Mouse (Mus musculus): ENCODE measurements around the gene Zfp609. TPM values are rescaled to one million over a fixed set of nuclear protein-coding genes. Genes with fewer than 3 reads are reported as not detected.
"Not testable (repeated sequence)": the region's sequence is repeated elsewhere in the genome, so short reads cannot be mapped to it uniquely, and the experiment has no call there.

The Zfp609 gene
- total RNA-seq, 2 experiments from 2014 or later: 56.2 to 58.6 TPM

GRCm38 (mm10) chr9:65677119-65677462, 150.3 kb downstream of the Zfp609 start:
- no peak for DNase-seq (ENCODE audit: low spot score in 2 of 2)

DNA sequence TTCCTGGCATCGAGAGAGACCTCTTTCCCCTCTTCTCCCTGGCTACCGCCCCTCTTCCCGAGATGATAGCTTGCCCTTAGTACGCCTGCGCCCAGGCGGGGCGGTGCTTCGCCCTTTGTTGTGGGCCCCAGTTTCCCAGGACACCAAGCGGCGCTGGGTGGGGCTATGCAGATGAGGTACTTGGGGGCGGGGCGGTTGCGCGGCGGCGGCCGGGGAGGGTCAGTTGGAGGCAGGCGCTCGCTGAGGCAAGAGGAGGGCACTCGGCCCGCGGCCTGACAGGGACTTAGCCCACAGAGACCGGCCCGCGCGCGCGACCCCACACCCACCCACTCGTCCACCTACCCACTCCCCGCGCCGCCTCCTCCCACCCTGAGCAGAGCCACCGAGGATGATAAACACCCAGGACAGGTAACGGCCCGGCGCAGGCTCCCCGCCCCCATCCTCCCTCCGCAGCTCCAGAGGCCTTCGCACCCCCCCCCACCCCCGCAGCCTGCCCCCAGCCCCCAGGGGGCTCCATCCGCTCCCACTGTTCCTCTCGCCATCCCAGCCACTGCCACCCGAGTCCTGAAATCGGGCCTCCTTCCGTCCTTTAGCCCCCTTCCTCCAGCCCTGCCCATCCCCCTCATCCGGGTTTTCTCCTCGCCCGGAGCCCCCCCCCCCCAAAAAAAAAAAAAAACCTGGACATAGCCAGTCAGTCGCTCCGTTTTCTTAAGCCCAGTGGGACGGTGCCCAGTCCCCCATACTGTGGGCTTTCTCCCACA, 150.8 kb downstream of the Zfp609 start:
- DNase-seq (ENCODE audit: low spot score in 2 of 2): peak; percentile 94 to 98

GRCm38 (mm10) chr9:65675461-65676357, 151.7 kb downstream of the Zfp609 start:
- no peak for DNase-seq (ENCODE audit: low spot score in 2 of 2)

GRCm38 (mm10) chr9:65672996-65673395, 154.4 kb downstream of the Zfp609 start:
- no peak for DNase-seq (ENCODE audit: low spot score in 2 of 2)

DNA sequence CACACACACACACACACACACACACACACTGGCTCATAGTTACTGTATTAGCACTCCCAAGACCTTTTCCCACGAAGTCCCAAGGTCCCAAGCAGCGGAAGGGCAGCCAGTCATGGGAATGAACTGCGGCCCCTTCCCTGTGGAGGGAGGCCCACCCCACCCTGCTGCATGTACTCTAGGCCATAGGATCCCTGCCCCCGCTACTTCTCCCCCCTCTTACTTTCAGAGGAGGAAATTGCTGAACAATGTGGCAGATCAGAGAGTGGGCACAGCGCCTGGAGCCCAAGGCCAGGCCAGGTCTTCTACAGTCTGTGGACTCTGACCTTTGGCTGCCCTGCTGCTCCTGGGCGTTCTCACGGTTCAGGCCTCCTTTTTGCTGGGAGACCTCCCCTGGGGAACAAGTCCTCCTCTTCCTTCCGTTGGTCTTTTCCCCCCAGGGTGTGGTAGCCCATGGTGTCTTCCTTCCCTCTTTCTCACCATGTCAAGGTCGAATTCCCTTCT, 155.9 kb downstream of the Zfp609 start:
- DNase-seq (ENCODE audit: low spot score in 2 of 2): no peak

- DNase-seq (ENCODE audit: low spot score in 2 of 2): no peak
These were observed 159.7 kb downstream of the Zfp609 start, which contains the start of gene Oaz2 for GRCm38 (mm10) chr9:65667701-65668100. Oaz2 (plus strand) TSS chr9:65668001.

DNA sequence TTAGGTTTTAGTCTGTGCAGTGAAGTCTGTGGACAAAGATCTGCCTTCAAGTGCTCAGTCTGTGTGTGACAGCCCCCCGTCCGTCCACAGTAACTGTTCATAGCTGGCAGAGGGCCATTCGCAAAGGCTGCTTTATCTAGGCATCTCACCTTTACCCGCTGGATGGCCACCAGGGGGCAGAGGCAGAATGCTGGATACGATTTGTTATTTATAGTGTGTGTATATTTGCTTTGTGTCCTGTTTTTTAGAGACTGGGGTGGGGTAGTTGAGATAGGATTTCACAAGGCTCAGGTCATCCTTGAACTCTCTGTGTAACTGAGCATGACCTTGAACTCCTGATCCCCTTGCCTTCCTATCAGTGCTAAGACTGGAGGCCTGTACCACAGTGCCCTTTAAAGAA, 161.3 kb downstream of the Zfp609 start:
- peak in 1 of 2 experiments; percentile 57 for DNase-seq (ENCODE audit: low spot score in 2 of 2)

DNA sequence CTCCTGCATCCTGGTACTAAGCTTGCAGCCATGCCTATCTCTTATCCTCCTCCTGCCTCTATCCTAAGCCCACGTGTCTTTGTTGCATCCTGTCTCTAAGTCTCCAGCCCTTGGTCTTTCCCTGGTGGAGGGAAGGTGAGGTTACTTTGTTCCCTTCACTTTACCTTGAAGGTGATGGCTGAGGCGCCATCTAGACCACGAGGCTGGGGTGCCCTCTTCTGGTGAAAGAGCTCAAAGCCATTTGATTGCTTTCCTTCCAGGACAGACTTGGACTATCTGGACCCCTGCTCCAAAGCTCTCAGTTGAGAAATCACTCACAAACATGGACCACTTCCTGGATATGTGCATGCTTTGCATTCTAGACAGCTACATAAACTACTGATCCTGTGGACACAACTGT, 163.2 kb downstream of the Zfp609 start:
- peak in 1 of 2 experiments; percentile 78 for DNase-seq (ENCODE audit: low spot score in 2 of 2)

DNA sequence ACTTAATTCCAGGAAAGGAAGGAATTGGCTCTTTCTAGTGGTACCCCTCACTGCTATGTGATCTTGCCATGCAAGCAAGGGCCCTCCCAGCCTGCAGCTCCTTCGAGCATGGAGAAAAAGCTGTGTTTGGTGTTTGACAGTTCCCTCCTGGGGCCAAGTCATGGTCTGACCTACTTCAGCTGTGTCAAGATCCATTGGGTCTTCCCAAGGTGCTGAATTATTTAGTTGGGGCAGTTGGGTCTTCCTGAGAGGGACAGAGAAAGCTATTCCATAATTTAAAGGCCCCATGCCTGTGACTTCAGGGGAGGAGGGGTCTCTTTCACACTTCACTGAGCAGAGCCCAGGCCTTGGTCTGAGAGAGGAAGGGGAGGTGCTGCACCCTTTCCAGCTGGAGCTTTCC, 165.9 kb downstream of the Zfp609 start:
- no peak for DNase-seq (ENCODE audit: low spot score in 2 of 2)

GRCm38 (mm10) chr9:65661029-65661428, 166.3 kb downstream of the Zfp609 start:
- DNase-seq (ENCODE audit: low spot score in 2 of 2): no peak

DNA sequence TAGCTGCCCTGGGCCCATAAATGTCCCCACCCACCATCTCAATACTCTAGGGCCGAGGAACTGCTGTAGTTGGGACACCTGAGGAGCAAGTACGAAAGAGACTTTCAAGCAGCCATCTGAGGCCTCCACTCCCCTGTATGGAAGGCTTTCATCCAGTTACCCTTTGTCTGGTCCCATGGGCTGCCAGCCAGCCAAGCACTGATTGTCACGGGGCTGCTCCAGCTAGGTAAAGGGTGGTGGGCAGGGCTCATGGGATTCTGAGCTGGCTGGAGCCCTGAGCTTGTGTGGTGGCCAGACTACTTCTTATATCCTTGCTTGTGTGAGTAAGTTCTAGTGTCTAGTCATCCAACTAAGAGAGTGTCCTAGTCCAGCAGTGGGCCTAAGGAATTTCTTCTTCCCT, 170.1 kb downstream of the Zfp609 start:
- no peak for DNase-seq (ENCODE audit: low spot score in 2 of 2)

- DNase-seq (ENCODE audit: low spot score in 2 of 2): no peak
These were observed 171.8 kb downstream of the Zfp609 start for GRCm38 (mm10) chr9:65655540-65655939.

DNA sequence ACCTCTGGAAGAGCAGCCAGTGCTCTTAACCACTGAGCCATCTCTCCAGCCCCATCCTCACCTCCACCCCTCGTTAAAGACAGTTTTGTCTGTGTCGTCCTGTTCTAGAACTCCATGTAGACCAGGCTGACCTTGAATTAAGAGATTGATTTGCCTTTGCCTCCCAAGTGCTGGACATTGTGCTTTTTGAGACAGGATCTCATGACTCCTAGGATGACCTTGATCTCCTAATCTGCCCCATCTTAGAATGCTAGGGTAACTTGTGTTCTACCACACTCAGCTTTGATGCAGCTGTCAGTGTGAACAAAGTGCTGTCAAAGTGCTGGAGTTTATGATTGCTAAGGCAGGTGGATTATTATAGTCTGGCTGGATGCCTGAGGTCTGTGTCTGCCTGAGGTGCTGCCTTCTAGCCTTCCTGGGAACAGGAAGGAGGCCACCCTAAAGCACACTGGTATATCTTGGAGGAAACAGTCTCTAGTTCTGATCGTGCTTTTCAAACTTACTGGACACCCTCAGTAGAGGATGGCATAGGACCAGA, 172.6 kb downstream of the Zfp609 start:
- DNase-seq (ENCODE audit: low spot score in 2 of 2): no peak

GRCm38 (mm10) chr9:65653741-65654140, 173.6 kb downstream of the Zfp609 start:
- no peak for DNase-seq (ENCODE audit: low spot score in 2 of 2)

DNA sequence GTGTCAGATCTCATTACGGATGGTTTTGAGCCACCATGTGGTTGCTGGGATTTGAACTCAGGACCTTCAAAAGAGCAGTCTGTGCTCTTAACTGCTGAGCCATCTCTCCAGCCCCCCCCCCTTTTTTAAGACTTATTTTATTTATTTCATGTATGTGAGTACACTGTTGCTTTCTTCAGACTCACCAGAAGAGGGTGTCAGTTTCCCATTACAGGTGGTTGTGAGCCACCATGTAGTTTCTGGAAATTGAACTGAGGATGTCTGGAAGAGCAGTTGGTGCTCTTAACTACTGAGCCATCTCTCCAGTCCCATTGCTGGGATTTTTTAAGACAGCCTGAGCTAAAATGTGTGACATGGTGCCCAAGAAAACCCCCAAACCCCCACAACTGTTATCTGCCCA, 175.4 kb downstream of the Zfp609 start:
- not testable (repeated sequence) for DNase-seq (ENCODE audit: low spot score in 2 of 2)

DNA sequence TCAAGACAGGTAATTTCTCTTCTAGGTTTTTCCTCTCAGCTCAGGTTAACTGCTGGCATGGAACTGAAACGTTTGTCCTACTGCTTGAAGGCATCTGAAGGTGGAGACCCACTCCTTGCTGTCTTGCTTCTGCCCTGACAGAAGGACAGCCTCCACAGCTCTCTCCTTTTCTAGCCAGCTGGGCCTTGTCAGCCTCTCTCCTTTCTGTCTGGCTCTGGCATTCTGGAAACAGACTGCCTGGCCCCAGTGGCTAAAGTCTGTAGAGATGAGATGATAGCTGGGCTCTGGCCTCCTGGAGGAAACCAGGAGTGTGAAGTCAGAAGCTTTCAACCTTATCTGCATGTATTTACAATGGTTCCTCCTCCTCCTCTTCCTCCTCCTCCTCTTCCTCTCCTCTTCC, 177.4 kb downstream of the Zfp609 start:
- DNase-seq (ENCODE audit: low spot score in 2 of 2): no peak

GRCm38 (mm10) chr9:65648730-65649129, 178.6 kb downstream of the Zfp609 start:
- no peak for DNase-seq (ENCODE audit: low spot score in 2 of 2)

GRCm38 (mm10) chr9:65646782-65647181, 180.6 kb downstream of the Zfp609 start:
- DNase-seq (ENCODE audit: low spot score in 2 of 2): no peak

GRCm38 (mm10) chr9:65645984-65646383, 181.4 kb downstream of the Zfp609 start:
- DNase-seq (ENCODE audit: low spot score in 2 of 2): no peak

- no peak for DNase-seq (ENCODE audit: low spot score in 2 of 2)
These were observed 182.4 kb downstream of the Zfp609 start for GRCm38 (mm10) chr9:65644960-65645359.

- no peak for DNase-seq (ENCODE audit: low spot score in 2 of 2)
These were observed 184.8 kb downstream of the Zfp609 start for GRCm38 (mm10) chr9:65642546-65642945.

All from layer of hippocampus, adult 18-20 months (tissue).